Mouse (Mus musculus): ENCODE measurements around the gene Mip. TPM values are rescaled to one million over a fixed set of nuclear protein-coding genes. Genes with fewer than 3 reads are reported as not detected.
"Not testable (repeated sequence)": the region's sequence is repeated elsewhere in the genome, so short reads cannot be mapped to it uniquely, and the experiment has no call there.

The Mip gene
- polyA plus RNA-seq, 1 experiment = not detected

- no peak within 1 kb of the TSS for H3K4me3 ChIP-seq (replicated peaks)
- peaks cover 47% of the 10 kb centered on the region for H3K36me3 ChIP-seq (ENCODE audit: control insufficient read depth)
- no peaks in the 10 kb centered on the region for H3K27me3 ChIP-seq (ENCODE audit: control insufficient read depth)
- TF ChIP-seq GATA1 (IDR thresholded peaks at IDR 0.05; ENCODE audit: low read length) (no peak), TAL1 (IDR thresholded peaks at IDR 0.05; ENCODE audit: low read length) (no peak)
- H3K4me1 ChIP-seq (ENCODE audit: control insufficient read depth) = no peaks in the 10 kb centered on the region
- H3K9me3 ChIP-seq (ENCODE audit: control insufficient read depth, low read length) = no peaks in the 10 kb centered on the region
Measured at GRCm38 (mm10) chr10:128253677-128254255, 28.1 kb downstream of the Mip start, which contains the start of gene Apon. TSS of gene Apon (plus strand) at chr10:128254096.

DNA sequence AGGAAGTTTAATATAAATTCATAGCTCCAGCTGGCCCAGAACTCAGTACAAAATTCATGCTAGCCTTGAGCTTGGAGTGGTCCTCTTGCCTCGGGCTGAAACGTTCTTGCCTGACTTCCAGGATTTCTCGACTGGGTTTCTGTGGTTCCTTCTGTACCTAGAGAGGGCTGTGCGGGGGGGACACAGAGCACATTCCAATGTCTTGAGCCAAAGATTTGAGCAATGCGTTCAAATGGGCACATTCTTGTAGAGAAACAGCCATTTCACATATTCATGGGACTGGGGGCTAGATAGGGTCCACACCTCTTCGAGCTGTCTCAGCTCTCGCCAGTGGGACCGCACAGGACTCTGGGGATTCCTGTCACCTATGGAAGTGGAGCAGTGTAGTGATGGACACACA is 30.3 kb downstream of the Mip start:
- H3K9me3 ChIP-seq (ENCODE audit: control insufficient read depth, low read length) = no peaks in the 10 kb centered on the region
- no peak for TF ChIP-seq GATA1 (IDR thresholded peaks at IDR 0.05; ENCODE audit: low read length)
- no peak for TF ChIP-seq TAL1 (IDR thresholded peaks at IDR 0.05; ENCODE audit: low read length)
- H3K36me3 ChIP-seq (ENCODE audit: control insufficient read depth) = peaks cover 25% of the 10 kb centered on the region

GRCm38 (mm10) chr10:128256328-128256727 is 30.7 kb downstream of the Mip start:
- Histone ChIP-seq H3K4me3 (replicated peaks) (no peak overlapping the region), H3K4me1 (ENCODE audit: control insufficient read depth) (no peaks in the 10 kb centered on the region; the same call in 1 of the 2 replicates), H3K36me3 (ENCODE audit: control insufficient read depth) (peaks cover 21% of the 10 kb centered on the region), H3K27me3 (ENCODE audit: control insufficient read depth) (no peaks in the 10 kb centered on the region), H3K9me3 (ENCODE audit: control insufficient read depth, low read length) (no peaks in the 10 kb centered on the region)
- TF ChIP-seq TAL1 (IDR thresholded peaks at IDR 0.05; ENCODE audit: low read length) (no peak), GATA1 (IDR thresholded peaks at IDR 0.05; ENCODE audit: low read length) (no peak)

More for the DNA sequence above, 30.3 kb downstream of the Mip start:
- no peaks in the 10 kb centered on the region for H3K27me3 ChIP-seq (ENCODE audit: control insufficient read depth)
- no peaks in the 10 kb centered on the region; the same call in 1 of the 2 replicates for H3K4me1 ChIP-seq (ENCODE audit: control insufficient read depth)
- no peak overlapping the region for H3K4me3 ChIP-seq (replicated peaks)

DNA sequence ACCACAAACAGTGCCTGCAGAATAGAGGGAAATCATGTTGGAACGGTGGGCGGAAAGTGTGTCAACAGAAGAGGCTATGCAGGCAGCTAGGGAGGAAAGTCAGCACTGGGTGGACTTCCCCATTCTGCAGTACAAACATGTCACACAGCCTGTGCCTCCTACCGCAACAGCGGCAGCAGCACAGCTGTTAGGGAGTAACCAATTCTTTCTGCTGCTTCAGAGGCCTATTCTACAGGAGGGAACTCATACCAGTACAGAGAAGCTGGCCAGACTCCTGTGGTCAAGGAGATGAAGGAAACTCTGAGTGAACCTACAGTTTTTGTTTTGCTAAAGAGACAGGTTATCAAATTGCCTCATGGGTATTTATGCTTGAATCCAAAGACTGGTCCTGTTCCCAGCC is 33.3 kb downstream of the Mip start:
- Histone ChIP-seq H3K9me3 (ENCODE audit: control insufficient read depth, low read length) (no peaks in the 10 kb centered on the region), H3K4me1 (ENCODE audit: control insufficient read depth) (no peaks in the 10 kb centered on the region; the same call in 1 of the 2 replicates), H3K4me3 (replicated peaks) (no peak overlapping the region), H3K27me3 (ENCODE audit: control insufficient read depth) (no peaks in the 10 kb centered on the region), H3K36me3 (ENCODE audit: control insufficient read depth) (no peaks in the 10 kb centered on the region; the same call in 1 of the 2 replicates)
- TF ChIP-seq GATA1 (IDR thresholded peaks at IDR 0.05; ENCODE audit: low read length) (no peak), TAL1 (IDR thresholded peaks at IDR 0.05; ENCODE audit: low read length) (no peak)

- no peaks in the 10 kb centered on the region for H3K27me3 ChIP-seq (ENCODE audit: control insufficient read depth)
- no peaks in the 10 kb centered on the region; the same call in 1 of the 2 replicates for H3K4me1 ChIP-seq (ENCODE audit: control insufficient read depth)
- no peak for TF ChIP-seq GATA1 (IDR thresholded peaks at IDR 0.05; ENCODE audit: low read length)
- TF ChIP-seq TAL1 (IDR thresholded peaks at IDR 0.05; ENCODE audit: low read length) = no peak
- no peaks in the 10 kb centered on the region for H3K9me3 ChIP-seq (ENCODE audit: control insufficient read depth, low read length)
- H3K4me3 ChIP-seq (replicated peaks) = no peak overlapping the region
- no peaks in the 10 kb centered on the region for H3K36me3 ChIP-seq (ENCODE audit: control insufficient read depth)
Measured at GRCm38 (mm10) chr10:128259946-128260345, 34.3 kb downstream of the Mip start.

DNA sequence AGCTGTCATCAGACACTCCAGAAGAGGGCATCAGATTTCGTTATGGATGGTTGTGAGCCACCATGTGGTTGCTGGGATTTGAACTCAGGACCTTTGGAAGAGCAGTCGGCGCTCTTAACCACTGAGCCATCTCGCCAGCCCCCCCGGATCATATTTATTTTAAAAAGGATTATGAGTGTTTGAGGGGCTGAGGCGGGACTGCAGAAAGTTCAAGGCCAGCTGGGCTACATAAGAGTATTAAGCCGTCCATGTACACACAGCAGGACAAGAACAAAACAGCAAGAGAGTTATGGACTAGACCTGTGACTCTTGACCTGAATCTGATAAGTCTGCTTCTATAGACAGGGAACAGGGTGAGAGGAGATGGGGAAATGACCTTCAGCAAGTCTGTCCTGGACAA is 34.7 kb downstream of the Mip start:
- H3K27me3 ChIP-seq (ENCODE audit: control insufficient read depth); H3K4me3 ChIP-seq (replicated peaks); H3K36me3 ChIP-seq (ENCODE audit: control insufficient read depth); H3K4me1 ChIP-seq (ENCODE audit: control insufficient read depth); H3K9me3 ChIP-seq (ENCODE audit: control insufficient read depth, low read length): not testable (repeated sequence)

- Histone ChIP-seq H3K9me3 (ENCODE audit: control insufficient read depth, low read length) (no peaks in the 10 kb centered on the region), H3K27me3 (ENCODE audit: control insufficient read depth) (no peaks in the 10 kb centered on the region), H3K4me3 (replicated peaks) (no peak overlapping the region), H3K36me3 (ENCODE audit: control insufficient read depth) (no peaks in the 10 kb centered on the region), H3K4me1 (ENCODE audit: control insufficient read depth) (no peaks in the 10 kb centered on the region; the same call in 1 of the 2 replicates)
- TF ChIP-seq GATA1 (IDR thresholded peaks at IDR 0.05; ENCODE audit: low read length) = no peak
- no peak for TF ChIP-seq TAL1 (IDR thresholded peaks at IDR 0.05; ENCODE audit: low read length)
Measured at GRCm38 (mm10) chr10:128262300-128262699, 36.7 kb downstream of the Mip start.

DNA sequence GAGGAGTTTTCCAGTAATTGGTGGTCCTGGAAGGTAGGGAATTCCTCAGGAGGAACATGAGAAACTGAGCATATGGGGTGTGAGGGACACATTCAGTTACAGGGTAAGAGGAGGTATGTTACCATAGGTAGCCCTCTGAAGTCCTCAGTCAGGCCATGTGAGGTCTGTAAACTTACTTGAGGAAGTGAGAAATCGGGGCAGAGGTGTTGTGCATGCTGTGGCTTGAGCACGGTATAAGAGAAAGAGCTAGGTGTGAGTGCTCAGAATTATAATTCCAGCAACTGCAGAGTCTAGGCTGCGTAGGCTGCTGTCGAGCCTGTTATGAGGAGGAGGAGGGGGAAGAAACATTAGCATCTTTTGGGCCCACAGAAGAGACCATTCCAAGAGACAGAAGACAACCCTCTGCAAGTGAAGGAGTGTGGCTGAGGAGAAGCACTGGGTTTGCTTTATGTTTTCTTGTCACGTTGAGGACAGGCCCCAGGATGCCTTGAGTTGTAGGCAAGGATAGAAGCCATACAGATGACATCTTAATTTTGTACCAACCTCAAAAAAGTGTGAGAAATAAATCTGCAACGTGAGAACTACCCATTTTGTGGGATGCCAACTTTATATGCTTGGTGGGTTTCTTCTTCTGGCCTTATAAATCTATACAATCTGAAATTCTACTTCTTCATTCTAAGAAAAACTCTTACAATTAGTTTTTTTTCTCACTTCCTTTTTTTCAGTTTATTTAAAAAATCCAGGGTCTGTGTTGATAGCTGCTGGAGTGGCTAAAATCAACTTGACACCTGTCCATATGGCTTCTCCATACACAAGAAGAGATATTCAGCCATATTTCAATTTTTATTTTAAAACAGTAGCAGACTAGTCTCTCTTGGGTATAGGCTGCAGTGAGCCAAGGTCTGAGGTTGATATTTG is 38.0 kb downstream of the Mip start:
- TF ChIP-seq GATA1 (IDR thresholded peaks at IDR 0.05; ENCODE audit: low read length) = no peak
- peak; percentile 3; the same call in 1 of the 3 replicates for TF ChIP-seq TAL1 (IDR thresholded peaks at IDR 0.05; ENCODE audit: low read length)
- Histone ChIP-seq H3K27me3 (ENCODE audit: control insufficient read depth) (no peaks in the 10 kb centered on the region), H3K4me3 (replicated peaks) (no peak overlapping the region), H3K36me3 (ENCODE audit: control insufficient read depth) (no peaks in the 10 kb centered on the region), H3K9me3 (ENCODE audit: control insufficient read depth, low read length) (no peaks in the 10 kb centered on the region), H3K4me1 (ENCODE audit: control insufficient read depth) (peaks cover under 1% of the 10 kb centered on the region; the same call in 1 of the 2 replicates)

GRCm38 (mm10) chr10:128268371-128268770 is 42.7 kb downstream of the Mip start, which contains the start of gene Apof:
TSS of gene Apof (plus strand) at chr10:128268671.
- TF ChIP-seq TAL1 (IDR thresholded peaks at IDR 0.05; ENCODE audit: low read length) (no peak), GATA1 (IDR thresholded peaks at IDR 0.05; ENCODE audit: low read length) (no peak)
- Histone ChIP-seq H3K36me3 (ENCODE audit: control insufficient read depth) (peaks cover 2% of the 10 kb centered on the region; the same call in 1 of the 2 replicates), H3K4me1 (ENCODE audit: control insufficient read depth) (peaks cover 29% of the 10 kb centered on the region), H3K4me3 (replicated peaks) (peak within 1 kb of the TSS; percentile 86), H3K27me3 (ENCODE audit: control insufficient read depth) (no peaks in the 10 kb centered on the region), H3K9me3 (ENCODE audit: control insufficient read depth, low read length) (no peaks in the 10 kb centered on the region)
